Mouse (Mus musculus): ENCODE measurements around the gene Stap2. TPM values are rescaled to one million over a fixed set of nuclear protein-coding genes. Genes with fewer than 3 reads are reported as not detected.

Gene Stap2
- polyA plus RNA-seq, 1 experiment = 0.46 TPM

- Histone ChIP-seq H3K4me2 (ENCODE audit: low read depth) (no peak overlapping the region), H3ac (ENCODE audit: control insufficient read depth, insufficient read length) (no peak overlapping the region), H3K79me2 (ENCODE audit: control insufficient read depth, insufficient read depth) (peaks cover 83% of the 10 kb centered on the region), H3K4me3 (no peak overlapping the region), H3K27me3 (ENCODE audit: control insufficient read depth, insufficient read depth, insufficient read length) (no peaks in the 10 kb centered on the region), H3K36me3 (ENCODE audit: control insufficient read depth, insufficient read depth) (peaks cover 5% of the 10 kb centered on the region)
- no peak for TF ChIP-seq MAX (IDR thresholded peaks at IDR 0.05; ENCODE audit: low read depth)
- no peak for TF ChIP-seq POLR2AphosphoS2 (IDR thresholded peaks at IDR 0.05; ENCODE audit: insufficient read length, low read depth)
- no peak for TF ChIP-seq REST (IDR thresholded peaks at IDR 0.05; ENCODE audit: insufficient read depth, insufficient read length)
- no peak for TF ChIP-seq SRF (IDR thresholded peaks at IDR 0.05; ENCODE audit: control insufficient read depth, insufficient read length, low read depth)
Measured at GRCm38 (mm10) chr17:56032831-56033230, 27.4 kb upstream of the Stap2 start.

GRCm38 (mm10) chr17:56032127-56032733 is 26.8 kb upstream of the Stap2 start:
- Histone ChIP-seq H3K79me2 (ENCODE audit: control insufficient read depth, insufficient read depth) (peaks cover 89% of the 10 kb centered on the region), H3K27me3 (ENCODE audit: control insufficient read depth, insufficient read depth, insufficient read length) (no peaks in the 10 kb centered on the region), H3ac (ENCODE audit: control insufficient read depth, insufficient read length) (no peak overlapping the region), H3K36me3 (ENCODE audit: control insufficient read depth, insufficient read depth) (peaks cover 5% of the 10 kb centered on the region), H3K4me3 (no peak overlapping the region), H3K4me2 (ENCODE audit: low read depth) (peak overlapping the region; percentile 35)
- TF ChIP-seq TCF12 (IDR thresholded peaks at IDR 0.05; ENCODE audit: insufficient read depth, poor library complexity, severe bottlenecking) (no peak), E2F4 (IDR thresholded peaks at IDR 0.05; ENCODE audit: insufficient read depth) (no peak), MYOD1 (IDR thresholded peaks at IDR 0.05; ENCODE audit: control insufficient read depth in 1 of 3, insufficient read length in 2 of 3, low read depth in 2 of 3) (no peak), TCF3 (IDR thresholded peaks at IDR 0.05; ENCODE audit: insufficient read length, low read depth) (no peak), REST (IDR thresholded peaks at IDR 0.05; ENCODE audit: insufficient read depth, insufficient read length) (no peak), SRF (IDR thresholded peaks at IDR 0.05; ENCODE audit: control insufficient read depth, insufficient read length, low read depth) (no peak), CEBPB (IDR thresholded peaks at IDR 0.05; ENCODE audit: insufficient read depth, poor library complexity, severe bottlenecking) (no peak), POLR2AphosphoS2 (IDR thresholded peaks at IDR 0.05; ENCODE audit: insufficient read length, low read depth) (no peak), MYOG (IDR thresholded peaks at IDR 0.05; ENCODE audit: control insufficient read depth in 1 of 3, insufficient read depth in 1 of 3, insufficient read length in 2 of 3, low read depth in 2 of 3) (no peak)

- Histone ChIP-seq H3K4me2 (ENCODE audit: low read depth) (peak overlapping the region; percentile 50), H3K4me3 (no peak overlapping the region), H3K27me3 (ENCODE audit: control insufficient read depth, insufficient read depth, insufficient read length) (no peaks in the 10 kb centered on the region), H3K79me2 (ENCODE audit: control insufficient read depth, insufficient read depth) (peaks cover 96% of the 10 kb centered on the region), H3K36me3 (ENCODE audit: control insufficient read depth, insufficient read depth) (peaks cover 5% of the 10 kb centered on the region), H3ac (ENCODE audit: control insufficient read depth, insufficient read length) (no peak overlapping the region)
- no peak for TF ChIP-seq TCF3 (IDR thresholded peaks at IDR 0.05; ENCODE audit: insufficient read length, low read depth)
- no peak for TF ChIP-seq SRF (IDR thresholded peaks at IDR 0.05; ENCODE audit: control insufficient read depth, insufficient read length, low read depth)
- TF ChIP-seq MYOG (IDR thresholded peaks at IDR 0.05; ENCODE audit: control insufficient read depth in 1 of 3, insufficient read depth in 1 of 3, insufficient read length in 2 of 3, low read depth in 2 of 3) = no peak
- no peak for TF ChIP-seq USF1 (IDR thresholded peaks at IDR 0.05; ENCODE audit: low read depth)
- TF ChIP-seq CEBPB (IDR thresholded peaks at IDR 0.05; ENCODE audit: insufficient read depth, poor library complexity, severe bottlenecking) = no peak
- TF ChIP-seq MAX (IDR thresholded peaks at IDR 0.05; ENCODE audit: low read depth) = no peak
- no peak for TF ChIP-seq MYOD1 (IDR thresholded peaks at IDR 0.05; ENCODE audit: control insufficient read depth in 1 of 3, insufficient read length in 2 of 3, low read depth in 2 of 3)
- no peak for TF ChIP-seq POLR2A (IDR thresholded peaks at IDR 0.05; ENCODE audit: insufficient read length, low read depth)
- no peak for TF ChIP-seq REST (IDR thresholded peaks at IDR 0.05; ENCODE audit: insufficient read depth, insufficient read length)
- no peak for TF ChIP-seq TCF12 (IDR thresholded peaks at IDR 0.05; ENCODE audit: insufficient read depth, poor library complexity, severe bottlenecking)
- TF ChIP-seq E2F4 (IDR thresholded peaks at IDR 0.05; ENCODE audit: insufficient read depth) = no peak
- no peak for TF ChIP-seq POLR2AphosphoS2 (IDR thresholded peaks at IDR 0.05; ENCODE audit: insufficient read length, low read depth)
Measured at GRCm38 (mm10) chr17:56031431-56031830, 26.0 kb upstream of the Stap2 start.

- peaks cover 95% of the 10 kb centered on the region for H3K79me2 ChIP-seq (ENCODE audit: control insufficient read depth, insufficient read depth)
- peak overlapping the region; percentile 50 for H3K4me2 ChIP-seq (ENCODE audit: low read depth)
- H3K27me3 ChIP-seq (ENCODE audit: control insufficient read depth, insufficient read depth, insufficient read length) = no peaks in the 10 kb centered on the region
- H3K4me3 ChIP-seq = no peak overlapping the region
- TF ChIP-seq MAX (IDR thresholded peaks at IDR 0.05; ENCODE audit: low read depth) (no peak), TCF3 (IDR thresholded peaks at IDR 0.05; ENCODE audit: insufficient read length, low read depth) (peak; percentile 3), USF1 (IDR thresholded peaks at IDR 0.05; ENCODE audit: low read depth) (no peak), POLR2AphosphoS2 (IDR thresholded peaks at IDR 0.05; ENCODE audit: insufficient read length, low read depth) (no peak), CEBPB (IDR thresholded peaks at IDR 0.05; ENCODE audit: insufficient read depth, poor library complexity, severe bottlenecking) (peak; percentile 62), SRF (IDR thresholded peaks at IDR 0.05; ENCODE audit: control insufficient read depth, insufficient read length, low read depth) (no peak), TCF12 (IDR thresholded peaks at IDR 0.05; ENCODE audit: insufficient read depth, poor library complexity, severe bottlenecking) (peak; percentile 49), REST (IDR thresholded peaks at IDR 0.05; ENCODE audit: insufficient read depth, insufficient read length) (no peak), POLR2A (IDR thresholded peaks at IDR 0.05; ENCODE audit: insufficient read length, low read depth) (no peak), E2F4 (IDR thresholded peaks at IDR 0.05; ENCODE audit: insufficient read depth) (no peak), MYOD1 (IDR thresholded peaks at IDR 0.05; ENCODE audit: control insufficient read depth in 1 of 3, insufficient read length in 2 of 3, low read depth in 2 of 3) (peak; percentile 24 to 75 (median 61)), MYOG (IDR thresholded peaks at IDR 0.05; ENCODE audit: control insufficient read depth in 1 of 3, insufficient read depth in 1 of 3, insufficient read length in 2 of 3, low read depth in 2 of 3) (peak; percentile 17 to 90 (median 28))
- H3ac ChIP-seq (ENCODE audit: control insufficient read depth, insufficient read length) = no peak overlapping the region
- peaks cover 5% of the 10 kb centered on the region for H3K36me3 ChIP-seq (ENCODE audit: control insufficient read depth, insufficient read depth)
Measured at GRCm38 (mm10) chr17:56030919-56031318, 25.5 kb upstream of the Stap2 start.
